Mouse (Mus musculus): ENCODE measurements around the gene Lgals9. TPM values are rescaled to one million over a fixed set of nuclear protein-coding genes. Genes with fewer than 3 reads are reported as not detected.

Gene Lgals9
- total and polyA plus RNA-seq, 3 experiments, result 160 to 287 (median 228) TPM

GRCm38 (mm10) chr11:79003769-79004638 is 19.3 kb upstream of the Lgals9 start (continued):
- TF ChIP-seq MEF2A (IDR thresholded peaks at IDR 0.05; ENCODE audit: extremely low read depth, insufficient replicate concordance, low read depth, low read length, poor library complexity, severe bottlenecking) (no peak), ETS1 (IDR thresholded peaks at IDR 0.05; ENCODE audit: low read depth, low read length) (peak; percentile 68; the same call in 1 of the 2 replicates), JUND (IDR thresholded peaks at IDR 0.05; ENCODE audit: low read depth, low read length) (no peak), ZNF384 (IDR thresholded peaks at IDR 0.05; ENCODE audit: low read depth, low read length) (no peak), MAX (IDR thresholded peaks at IDR 0.05; ENCODE audit: low read length) (0 out of 2 replicates have a peak, but pooled peaks have one; percentile 37), TBP (IDR thresholded peaks at IDR 0.05; ENCODE audit: low read depth, low read length) (no peak), CTCF (IDR thresholded peaks at IDR 0.05 in 2 of 3, conservative IDR thresholded peaks at IDR 0.05 in 1 of 3; ENCODE audit: control insufficient read depth in 1 of 3, insufficient read depth in 1 of 3, low read depth in 2 of 3, low read length in 3 of 3, poor library complexity in 1 of 3, severe bottlenecking in 1 of 3) (no peak), USF2 (IDR thresholded peaks at IDR 0.05; ENCODE audit: borderline replicate concordance in 1 of 2, insufficient read depth in 1 of 2, low read depth in 1 of 2, low read length in 2 of 2) (no peak), POLR2AphosphoS5 (IDR thresholded peaks at IDR 0.05; ENCODE audit: borderline replicate concordance, low read depth, low read length) (no peak), E2F4 (IDR thresholded peaks at IDR 0.05; ENCODE audit: borderline replicate concordance, low read depth, low read length) (no peak), NELFE (IDR thresholded peaks at IDR 0.05; ENCODE audit: low read depth, low read length) (no peak), POLR2A (IDR thresholded peaks at IDR 0.05; ENCODE audit: control insufficient read depth in 1 of 2, insufficient read depth in 1 of 2, low read depth in 1 of 2, low read length in 2 of 2, poor library complexity in 1 of 2) (0 out of 4 replicates have a peak, but pooled peaks of 1 of the 2 experiments have one; percentile 7), NRF1 (IDR thresholded peaks at IDR 0.05; ENCODE audit: insufficient read depth, low read depth, low read length, poor library complexity, severe bottlenecking) (no peak), POLR2AphosphoS2 (IDR thresholded peaks at IDR 0.05; ENCODE audit: low read length) (no peak), SMC3 (IDR thresholded peaks at IDR 0.05; ENCODE audit: low read depth, low read length) (no peak), MYC (IDR thresholded peaks at IDR 0.05; ENCODE audit: low read depth, low read length) (peak; percentile 65; the same call in 1 of the 2 replicates), BHLHE40 (IDR thresholded peaks at IDR 0.05; ENCODE audit: borderline replicate concordance, low read depth, low read length) (no peak), RCOR1 (IDR thresholded peaks at IDR 0.05; ENCODE audit: low read depth, low read length) (0 out of 2 replicates have a peak, but pooled peaks have one; percentile 7), ZKSCAN1 (IDR thresholded peaks at IDR 0.05; ENCODE audit: low read depth, low read length) (no peak), KAT2A (conservative IDR thresholded peaks at IDR 0.05; ENCODE audit: low read depth, low read length) (no peak)

GRCm38 (mm10) chr11:79003053-79003768 is 18.5 kb upstream of the Lgals9 start:
- Histone ChIP-seq H3K79me2 (ENCODE audit: control insufficient read depth, insufficient read depth, low read length, poor library complexity) (no peaks in the 10 kb centered on the region), H3K4me1 (ENCODE audit: control insufficient read depth in 1 of 2, insufficient read depth in 2 of 2, low read length in 2 of 2) (peaks cover 57 to 60% of the 10 kb centered on the region in 2 experiments), H3K27ac (ENCODE audit: control insufficient read depth, low read depth, low read length) (peak overlapping the region; percentile 90), H3K9me3 (replicated peaks; ENCODE audit: insufficient read depth, low read length) (no peaks in the 10 kb centered on the region), H3K4me3 (ENCODE audit: control insufficient read depth in 1 of 2, insufficient read depth in 1 of 2, low read depth in 2 of 2, low read length in 2 of 2) (peak overlapping the region; percentile 5; a peak in 2 of 4 replicates), H3K36me3 (ENCODE audit: control insufficient read depth in 1 of 2, insufficient read depth in 2 of 2, low read length in 2 of 2) (peaks cover 0 to 58% of the 10 kb centered on the region in 2 experiments; a peak in 2 of 4 replicates), H3K27me3 (ENCODE audit: control insufficient read depth in 1 of 2, insufficient read depth in 2 of 2, low read length in 2 of 2) (no peaks in the 10 kb centered on the region), H3K9ac (ENCODE audit: control insufficient read depth, low read depth, low read length, poor library complexity, severe bottlenecking) (peak overlapping the region; percentile 42)
- peak; percentile 96 for DNase-seq (ENCODE audit: low read depth, low spot score)
- TF ChIP-seq CHD1 (IDR thresholded peaks at IDR 0.05; ENCODE audit: low read depth, low read length) (0 out of 2 replicates have a peak, but pooled peaks have one; percentile 90), ZMIZ1 (IDR thresholded peaks at IDR 0.05; ENCODE audit: low read depth, low read length) (peak; percentile 89), ELF1 (IDR thresholded peaks at IDR 0.05; ENCODE audit: low read depth, low read length) (peak; percentile 63; the same call in 1 of the 2 replicates), NELFE (IDR thresholded peaks at IDR 0.05; ENCODE audit: low read depth, low read length) (peak; percentile 26; the same call in 1 of the 2 replicates), CHD2 (IDR thresholded peaks at IDR 0.05; ENCODE audit: low read length) (peak; percentile 2; the same call in 1 of the 2 replicates), RCOR1 (IDR thresholded peaks at IDR 0.05; ENCODE audit: low read depth, low read length) (peak; percentile 85), MYB (IDR thresholded peaks at IDR 0.05; ENCODE audit: low read depth, low read length) (peak; percentile 98), EP300 (IDR thresholded peaks at IDR 0.05; ENCODE audit: low read depth in 1 of 2, low read length in 2 of 2) (peak; percentile 98 to 99), MAX (IDR thresholded peaks at IDR 0.05; ENCODE audit: low read length) (no peak), POLR2AphosphoS5 (IDR thresholded peaks at IDR 0.05; ENCODE audit: borderline replicate concordance, low read depth, low read length) (no peak), JUND (IDR thresholded peaks at IDR 0.05; ENCODE audit: low read depth, low read length) (0 out of 2 replicates have a peak, but pooled peaks have one; percentile 9), POLR2A (IDR thresholded peaks at IDR 0.05; ENCODE audit: control insufficient read depth in 1 of 2, insufficient read depth in 1 of 2, low read depth in 1 of 2, low read length in 2 of 2, poor library complexity in 1 of 2) (peak; percentile 51 to 77; a peak in 2 of 4 replicates), ZNF384 (IDR thresholded peaks at IDR 0.05; ENCODE audit: low read depth, low read length) (no peak), TCF12 (IDR thresholded peaks at IDR 0.05; ENCODE audit: low read depth, low read length) (peak; percentile 99), NRF1 (IDR thresholded peaks at IDR 0.05; ENCODE audit: insufficient read depth, low read depth, low read length, poor library complexity, severe bottlenecking) (no peak), MYC (IDR thresholded peaks at IDR 0.05; ENCODE audit: low read depth, low read length) (0 out of 2 replicates have a peak, but pooled peaks have one; percentile 40), E2F4 (IDR thresholded peaks at IDR 0.05; ENCODE audit: borderline replicate concordance, low read depth, low read length) (no peak)
